Mouse (Mus musculus) heart, postnatal 14 days (tissue): ENCODE measurements at regions not wholly inside any gene's neighbourhood (a gene's known extent, or its start where the extent isn't known, plus 50 kb on each side); places are given as distances from the start of the nearest gene placed in this dataset.

Experiments used
- DNase-seq, 2 experiments: peaks; one replicate each; pipeline ENCODE4 v3.0.0; 2021 to 2022
- intact Hi-C: fragments of 180-260 bp; cut with DNase I; formaldehyde crosslinking; loops from one replicate; pipeline ENCODE4 v1.15.1; 2025

DNA sequence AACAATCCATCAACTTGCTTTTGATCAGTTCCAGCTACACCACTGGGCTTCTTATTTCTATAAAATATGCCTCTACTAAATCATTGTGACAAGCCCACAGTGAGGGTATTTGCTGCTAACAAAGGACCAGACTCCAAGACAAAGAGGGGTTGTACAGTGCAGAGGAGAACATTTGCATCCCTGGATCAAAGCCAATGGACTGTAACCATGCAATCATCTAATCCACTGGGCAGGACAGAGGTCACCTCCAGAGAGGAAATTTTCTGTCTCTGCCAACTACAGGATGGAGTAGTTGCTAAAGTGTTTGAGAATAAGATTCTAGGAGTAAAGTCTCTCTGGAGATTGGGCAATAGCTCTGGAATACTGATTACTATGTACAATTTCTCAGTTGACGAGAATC lies 272.9 kb downstream of the Cox7c start:
- DNase-seq = no peak
- intact Hi-C loops = no loop called here

DNA sequence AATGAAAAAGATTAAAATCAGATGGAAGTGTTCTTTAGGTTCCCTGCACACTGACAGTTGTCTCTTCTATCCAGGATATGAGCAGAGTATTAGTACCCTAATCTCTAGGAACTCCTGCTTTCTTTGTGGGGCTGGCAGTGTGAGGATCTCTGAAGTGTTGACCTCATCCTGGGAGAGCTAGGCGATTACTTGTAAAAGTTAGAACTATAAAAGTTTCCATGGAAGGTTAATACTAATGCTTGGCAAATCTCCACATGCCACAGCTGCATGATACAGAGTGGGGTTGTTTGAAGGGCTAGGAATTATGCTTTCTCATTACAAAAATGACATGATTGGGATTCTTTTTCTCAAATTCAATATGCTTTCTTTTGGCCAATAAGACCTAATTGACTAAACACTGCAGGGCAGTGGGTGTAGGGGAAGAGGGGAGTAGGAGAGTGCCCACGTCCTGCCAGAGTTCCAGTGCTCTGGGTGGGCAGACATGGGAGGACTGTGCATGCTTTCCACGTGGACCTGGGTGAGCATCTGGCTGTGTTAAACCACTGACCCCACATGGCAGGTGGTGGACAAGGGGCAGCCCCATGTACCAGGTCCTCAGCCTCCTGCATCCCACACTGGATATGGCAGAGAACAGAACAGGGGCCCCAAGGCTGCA lies 275.6 kb downstream of the Cox7c start:
- DNase-seq = no peak
- intact Hi-C loops = no loop called here

DNA sequence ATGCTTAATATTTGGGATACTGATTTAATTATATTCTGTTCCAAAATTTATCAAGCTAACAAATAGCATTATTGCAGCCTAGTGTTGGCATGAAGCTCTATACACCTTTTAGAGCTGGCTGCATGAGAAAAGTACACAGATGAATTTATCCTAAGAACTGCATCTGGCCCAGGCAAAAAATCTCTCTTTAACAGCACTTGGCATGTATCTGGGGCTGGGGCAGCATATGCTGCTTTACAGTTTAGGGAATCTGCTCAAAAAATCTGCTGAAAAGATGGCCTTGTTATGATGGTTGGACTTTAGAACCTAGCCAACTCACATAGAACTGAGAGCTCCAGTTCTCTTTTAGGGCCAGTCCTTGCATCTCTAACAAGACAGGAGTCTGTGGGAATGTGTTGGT lies 276.2 kb downstream of the Cox7c start:
- DNase-seq = no peak
- intact Hi-C loops = no loop called here

DNA sequence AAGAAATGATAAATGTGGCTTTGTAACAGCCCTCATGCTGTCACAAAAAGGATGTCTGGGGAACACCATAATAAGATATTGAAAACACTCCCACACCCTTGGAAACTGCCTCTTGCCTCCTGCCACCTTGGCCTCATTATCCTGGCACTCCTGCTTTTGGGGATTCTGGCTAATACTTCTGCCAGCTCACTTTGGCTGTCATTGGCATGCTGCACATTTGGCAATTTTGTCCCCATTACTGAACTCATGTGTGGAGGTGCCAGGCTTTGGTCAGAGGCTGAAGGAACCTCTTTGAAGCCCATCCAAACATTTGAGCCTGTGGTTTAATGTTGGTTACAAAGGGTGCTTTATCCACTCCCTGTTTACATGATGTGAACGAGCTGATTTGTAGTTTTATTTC lies 278.2 kb downstream of the Cox7c start:
- no peak for DNase-seq
- intact Hi-C loops = no loop called here

DNA sequence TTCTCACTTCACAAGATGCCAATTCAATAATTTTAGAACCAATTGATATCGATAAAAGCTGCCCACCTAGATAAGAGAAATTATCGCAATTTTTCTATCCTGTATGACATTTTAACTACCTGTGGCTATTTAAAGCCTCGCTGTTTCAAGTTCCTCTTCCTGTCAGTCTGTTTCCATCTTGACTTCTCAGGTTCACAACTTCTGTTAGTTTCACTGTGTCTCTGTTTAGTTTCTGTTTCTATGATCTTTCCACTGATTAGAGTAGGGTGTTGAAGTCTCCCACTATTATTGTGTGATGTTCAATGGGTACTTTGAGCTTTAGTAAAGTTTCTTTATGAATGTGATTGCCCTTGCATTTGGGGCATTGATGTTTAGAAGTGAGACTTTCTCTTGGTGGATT lies 322.1 kb downstream of the Cox7c start:
- intact Hi-C loops = no loop called here
- no peak for DNase-seq

DNA sequence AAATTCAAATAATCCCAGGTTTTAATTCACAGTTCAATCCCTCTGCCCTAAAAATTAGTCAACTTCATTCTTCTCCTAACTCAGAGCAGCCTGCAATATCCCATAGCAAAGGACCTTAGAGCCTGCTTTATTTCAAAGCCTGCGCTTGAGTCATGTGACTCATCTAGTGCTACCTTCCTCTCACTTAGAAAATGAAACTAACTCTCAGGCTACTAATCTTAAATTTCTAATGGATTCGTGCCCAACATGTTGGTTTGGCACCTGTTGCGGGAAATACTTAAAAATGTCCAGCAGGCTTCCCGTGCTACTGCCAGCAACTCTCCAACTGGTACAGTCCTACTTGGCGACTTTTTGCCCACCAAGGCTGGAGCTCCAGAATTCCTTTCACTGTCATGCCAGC lies 322.6 kb downstream of the Cox7c start:
- intact Hi-C loops = no loop called here
- DNase-seq = peak in 1 of 2 experiments; percentile 13

DNA sequence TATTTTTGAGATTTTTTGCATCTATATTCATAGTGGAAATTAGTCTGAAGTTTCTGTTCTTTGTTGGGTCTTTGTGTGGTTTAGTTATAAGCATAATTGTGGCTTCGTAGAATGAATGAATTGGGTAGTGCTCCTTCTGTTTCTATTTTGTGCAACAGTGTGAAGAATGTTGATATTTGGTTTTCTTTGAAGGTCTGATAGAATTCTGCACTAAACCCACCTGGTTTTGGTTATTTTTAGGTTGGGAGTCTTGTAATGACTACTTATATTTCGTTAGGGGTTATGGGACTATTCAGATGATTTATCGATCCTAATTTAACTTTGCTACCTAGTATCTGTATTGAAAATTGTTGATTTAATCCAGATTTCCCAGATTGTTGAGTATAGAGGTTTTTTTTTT lies 326.4 kb downstream of the Cox7c start:
- intact Hi-C loops = no loop called here
- no peak for DNase-seq

DNA sequence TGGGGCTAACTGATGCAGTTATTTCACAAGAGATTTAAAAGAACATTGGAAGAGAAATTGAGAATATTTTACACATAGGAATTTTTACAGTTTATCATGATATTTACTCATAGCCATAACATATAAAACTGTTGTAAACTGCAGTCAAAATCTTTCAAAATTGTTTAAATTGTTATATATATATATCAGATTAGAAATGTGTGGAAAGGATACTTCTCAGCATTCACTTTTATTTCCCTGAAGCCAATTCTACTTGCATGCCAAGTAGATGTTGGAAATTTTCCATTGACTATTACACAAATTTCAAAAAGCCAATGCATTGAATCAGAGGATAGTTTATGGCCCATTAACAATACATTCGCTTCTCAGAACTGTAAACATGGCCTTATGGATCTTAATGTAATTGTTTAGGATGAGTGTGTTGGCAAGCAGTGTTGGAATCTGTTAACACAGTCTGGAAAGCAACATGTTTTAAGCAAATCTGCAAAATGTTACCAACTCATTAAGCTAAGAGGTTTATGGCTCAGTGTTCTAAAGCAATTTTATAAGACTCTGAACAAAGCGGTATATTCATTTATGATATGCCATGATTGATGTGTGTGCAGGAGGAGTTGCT lies 330.7 kb downstream of the Cox7c start:
- intact Hi-C loops = no loop called here
- no peak for DNase-seq

DNA sequence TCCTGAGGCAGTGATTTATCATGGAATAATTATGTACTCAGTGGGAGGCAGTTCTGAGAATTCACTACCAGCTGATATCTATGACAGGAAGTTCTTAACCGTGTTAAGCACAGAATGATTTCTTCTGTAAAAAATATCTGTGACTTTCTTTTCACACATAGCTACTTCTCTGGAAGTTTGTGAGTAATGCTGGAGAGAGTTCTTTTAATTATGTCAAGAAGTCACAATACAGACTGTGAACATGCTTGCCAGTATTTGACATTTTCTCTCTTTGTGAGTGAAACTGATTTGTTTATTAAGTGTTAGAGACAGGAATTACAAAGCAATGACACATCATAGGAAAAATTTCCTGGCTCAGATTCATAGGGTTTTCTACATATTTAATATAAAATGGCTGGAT lies 354.3 kb downstream of the Cox7c start:
- no peak for DNase-seq
- intact Hi-C loops = no loop called here
